Mouse (Mus musculus) cortical plate, adult 2 months (tissue): ENCODE data around the gene Tomm40.

Experiments
- CTCF ChIP-seq: fragments of 200-500 bp; IDR thresholded peaks from 2 replicates; pipeline ENCODE4 v1.5.1; 2011; ENCODE audit warnings: mild to moderate bottlenecking, control low read depth, low read length; ENCODE audit not compliant: insufficient read depth; ENCODE audit errors: extremely low read depth
- POLR2A ChIP-seq: fragments of 200-500 bp; IDR thresholded peaks from 2 replicates; pipeline ENCODE4 v1.6.1; 2011; ENCODE audit warnings: mild to moderate bottlenecking, low read length, control low read depth; ENCODE audit not compliant: insufficient read depth; ENCODE audit errors: extremely low read depth

DNA sequence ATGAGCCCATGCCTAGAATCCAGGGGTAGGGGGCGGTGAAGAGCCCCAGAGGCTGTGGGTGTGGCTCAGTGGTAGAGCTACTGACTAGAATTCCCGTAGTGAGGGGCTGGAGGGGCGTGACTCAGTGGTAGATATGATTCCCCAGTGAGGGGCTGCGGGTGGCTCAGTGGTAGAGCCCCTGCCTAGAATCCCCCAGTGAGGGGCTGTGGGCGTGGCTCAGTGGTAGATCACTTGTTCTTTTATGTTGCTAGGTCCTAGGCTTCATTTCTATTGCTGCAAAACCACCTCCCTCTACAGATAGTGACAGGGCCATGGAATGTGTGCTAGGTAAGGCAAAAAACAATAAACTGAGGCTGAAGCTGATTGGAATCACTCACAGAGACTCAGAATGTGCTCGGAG lies 19.4 kb downstream of the Tomm40 start:
- TF ChIP-seq CTCF = no peak
- TF ChIP-seq POLR2A = no peak
